Mouse (Mus musculus): ENCODE data around the gene Prss27.

- TF ChIP-seq CTCF (conservative IDR thresholded peaks at IDR 0.05; ENCODE audit: low read length) (no peak), POU5F1 (IDR thresholded peaks at IDR 0.05; ENCODE audit: borderline replicate concordance, low read length) (no peak), NANOG (IDR thresholded peaks at IDR 0.05; ENCODE audit: borderline replicate concordance, low read length) (no peak)
These were observed 37.5 kb upstream of the Prss27 start for GRCm38 (mm10) chr17:24000404-24000803.

Measured in E14TG2a.4 (cell line).